Mouse (Mus musculus): ENCODE results near the gene Rnf114.

The Rnf114 gene

GRCm38 (mm10) chr2:167475596-167475995, 16.8 kb upstream of the Rnf114 start:
- DNase-seq (ENCODE audit: low read depth), result no peak

DNA sequence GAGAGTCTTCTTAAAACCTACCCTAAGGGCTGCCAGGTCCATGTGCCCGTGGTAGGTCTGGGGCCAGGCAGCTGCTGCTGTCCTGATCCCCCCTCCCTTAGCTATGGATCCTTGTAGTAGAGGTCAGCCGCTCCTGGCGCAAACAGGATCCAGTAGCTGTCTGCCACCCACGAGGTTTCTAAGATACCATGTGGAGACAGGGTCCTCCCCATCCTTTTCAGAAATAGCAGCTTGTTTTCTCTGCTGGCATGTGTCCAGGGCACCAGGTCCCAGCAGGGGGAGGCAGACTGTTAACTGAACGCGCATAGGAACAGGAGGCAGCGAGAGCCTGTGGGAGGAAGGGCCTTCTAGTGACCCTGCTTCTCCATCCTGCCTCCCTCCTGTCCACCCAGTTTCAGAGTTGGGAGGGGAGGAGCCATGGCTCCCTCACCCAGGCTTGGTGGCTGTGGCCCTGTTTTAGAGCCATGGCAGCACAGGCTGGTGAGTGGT, 16.2 kb upstream of the Rnf114 start:
- no peak for DNase-seq (ENCODE audit: low read depth)

DNA sequence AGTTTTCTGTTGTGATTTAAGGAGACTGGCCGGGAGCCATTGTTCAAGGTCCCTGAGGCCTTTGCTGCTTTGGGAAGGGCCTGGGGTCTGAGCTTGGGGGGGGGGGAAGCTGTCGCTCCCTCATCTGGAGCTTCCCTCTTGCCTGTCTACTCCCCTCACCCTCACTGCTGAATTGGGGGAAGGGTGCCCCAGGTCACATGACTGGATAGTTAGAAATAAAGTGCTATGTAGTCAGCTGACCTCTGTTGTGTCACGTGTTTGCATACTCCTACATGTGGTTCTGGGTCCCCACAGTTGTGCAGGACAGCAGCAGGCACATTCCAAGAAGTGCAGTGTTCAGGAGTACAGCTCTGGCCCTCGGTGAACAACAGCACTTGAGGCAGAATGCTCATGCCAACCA, 15.7 kb upstream of the Rnf114 start:
- no peak for DNase-seq (ENCODE audit: low read depth)

DNA sequence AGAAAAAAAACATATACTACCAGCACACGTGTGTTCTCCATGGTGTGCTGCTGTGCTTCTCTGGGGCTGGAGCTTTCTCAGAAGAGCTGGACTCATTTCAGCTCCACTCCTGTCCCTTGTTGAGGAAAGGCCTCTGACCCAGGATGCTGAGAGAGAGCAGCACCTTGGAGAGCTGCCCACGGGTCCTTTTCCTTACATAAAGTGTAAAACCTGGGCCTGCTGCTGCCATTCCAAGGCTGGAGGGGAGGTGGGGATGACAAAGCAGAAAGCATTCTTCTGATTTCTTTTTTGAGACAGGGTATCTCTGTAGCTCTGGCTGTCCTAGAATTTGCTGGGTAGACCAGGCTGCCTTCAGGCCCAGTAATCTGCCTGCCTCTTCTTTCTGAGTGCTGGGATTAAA, 14.3 kb upstream of the Rnf114 start:
- DNase-seq (ENCODE audit: low read depth), result no peak

GRCm38 (mm10) chr2:167479501-167479900, 12.9 kb upstream of the Rnf114 start:
- no peak for DNase-seq (ENCODE audit: low read depth)

GRCm38 (mm10) chr2:167482681-167483080, 9.8 kb upstream of the Rnf114 start:
- no peak for DNase-seq (ENCODE audit: low read depth)

DNA sequence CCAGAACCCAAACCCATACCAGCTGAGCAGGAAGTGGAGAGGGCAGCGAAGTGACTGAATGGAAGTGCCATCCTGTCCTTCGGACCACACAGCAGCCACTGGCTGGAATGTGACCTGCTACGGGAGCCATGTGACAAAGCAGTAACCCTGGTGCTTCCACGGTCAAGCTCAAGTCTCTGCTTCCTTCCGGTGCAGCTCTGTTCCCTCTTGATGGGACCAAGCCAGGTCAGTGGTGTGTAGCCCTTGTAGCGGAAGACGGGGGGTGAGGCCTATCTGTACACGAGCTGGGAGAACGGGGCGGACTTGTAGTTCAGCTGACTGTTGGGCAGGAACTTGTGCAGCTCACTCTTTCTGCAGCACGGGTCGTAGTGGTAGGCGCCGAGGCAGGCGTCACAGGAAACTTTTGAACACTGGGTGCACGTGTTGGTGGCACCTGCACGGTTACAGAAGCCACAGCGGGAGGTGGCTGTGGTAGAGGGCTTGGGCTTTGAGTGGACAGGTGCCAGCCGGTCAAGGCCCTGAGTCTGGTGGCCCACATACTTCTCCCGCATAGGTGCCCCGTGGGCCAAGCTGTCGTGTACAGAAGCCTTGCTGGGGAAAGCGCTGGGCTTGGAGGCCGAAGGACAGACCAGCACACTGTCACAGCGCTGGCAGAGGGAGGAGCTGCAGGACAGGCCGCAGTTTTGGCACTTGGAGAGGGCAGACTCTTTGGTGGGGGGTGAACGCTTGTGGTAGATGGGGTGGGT, 9.2 kb upstream of the Rnf114 start:
- no peak for DNase-seq (ENCODE audit: low read depth)

DNA sequence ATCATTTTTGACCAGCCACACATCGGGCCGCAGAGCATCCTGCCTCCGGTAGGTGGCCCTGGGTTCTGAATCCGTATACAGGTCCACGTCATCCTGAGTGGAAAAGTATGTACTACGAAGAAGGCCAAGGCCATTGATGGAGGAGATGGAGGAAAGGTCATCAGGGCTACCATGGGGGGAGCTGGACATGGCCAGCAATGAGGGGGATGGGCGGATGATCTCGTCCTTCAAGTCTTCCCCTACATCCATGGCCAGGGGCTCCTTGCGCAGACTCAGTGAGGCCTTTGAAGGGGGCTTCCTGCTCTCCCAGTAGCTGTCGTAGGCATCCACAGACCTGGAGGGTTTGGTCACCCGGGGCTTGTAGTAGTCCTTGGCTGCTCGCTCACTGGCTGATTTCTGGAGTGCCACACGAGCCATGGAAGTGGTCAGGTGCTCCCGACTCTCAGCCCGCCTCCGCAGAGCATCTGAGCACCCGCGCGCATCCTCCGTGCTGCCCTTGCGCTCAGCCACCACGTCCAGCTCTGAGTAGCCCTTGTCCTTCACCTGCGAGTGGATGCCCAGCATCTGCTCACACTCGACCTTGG, 8.5 kb upstream of the Rnf114 start:
- DNase-seq (ENCODE audit: low read depth), result no peak

DNA sequence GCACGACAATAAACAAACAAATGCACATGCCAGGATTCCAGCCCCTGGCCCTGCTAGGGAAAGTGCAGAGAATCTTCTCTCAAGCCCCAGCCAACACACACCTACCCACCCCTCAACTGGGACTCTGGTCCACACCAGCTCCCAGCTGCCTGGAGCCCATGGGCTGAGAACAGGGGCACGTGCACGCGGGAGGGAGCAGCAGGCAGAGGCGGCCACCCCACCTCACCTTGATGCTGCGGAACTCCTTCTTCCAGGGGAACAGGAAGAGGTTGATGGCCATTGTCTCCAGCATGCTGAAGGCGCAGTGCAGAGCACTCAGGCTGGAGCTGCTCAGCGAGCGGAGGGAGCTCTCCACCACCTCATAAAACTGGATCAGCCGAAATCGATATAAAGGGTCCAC, 7.5 kb upstream of the Rnf114 start:
- DNase-seq (ENCODE audit: low read depth), result no peak

- no peak for DNase-seq (ENCODE audit: low read depth)
Observed at GRCm38 (mm10) chr2:167485501-167486377, 6.7 kb upstream of the Rnf114 start.

- DNase-seq (ENCODE audit: low read depth), result no peak
Observed at GRCm38 (mm10) chr2:167486573-167486972, 5.9 kb upstream of the Rnf114 start.

DNA sequence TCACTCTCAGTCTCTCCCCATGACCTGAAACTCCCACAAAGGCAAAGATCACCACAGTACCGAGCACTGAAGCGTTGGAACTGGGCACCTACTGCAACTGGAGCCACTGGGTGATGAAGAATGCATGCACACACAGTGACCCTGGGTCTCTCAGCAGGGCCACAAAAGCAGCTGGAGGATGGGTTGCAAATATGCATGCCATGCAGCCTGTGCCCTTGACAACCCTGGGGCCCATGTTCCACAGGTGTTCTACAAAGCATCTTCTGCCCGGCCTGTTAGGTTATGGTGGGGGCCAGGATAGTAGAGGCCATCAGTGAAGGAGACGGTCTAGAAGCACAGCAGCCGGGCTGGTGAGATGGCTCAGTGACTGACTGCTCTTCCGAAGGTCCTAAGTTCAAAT, 4.9 kb upstream of the Rnf114 start:
- no peak for DNase-seq (ENCODE audit: low read depth)

GRCm38 (mm10) chr2:167487994-167488393, 4.5 kb upstream of the Rnf114 start:
- DNase-seq (ENCODE audit: low read depth), result no peak

- no peak for DNase-seq (ENCODE audit: low read depth)
Observed at GRCm38 (mm10) chr2:167490813-167491525, 1.5 kb upstream of the Rnf114 start.

GRCm38 (mm10) chr2:167492713-167493636, 530 bp downstream of the Rnf114 start, which contains the start of gene Spata2:
TSS of gene Spata2 (minus strand) at chr2:167492887.
- DNase-seq (ENCODE audit: low read depth), result peak; percentile 88

DNA sequence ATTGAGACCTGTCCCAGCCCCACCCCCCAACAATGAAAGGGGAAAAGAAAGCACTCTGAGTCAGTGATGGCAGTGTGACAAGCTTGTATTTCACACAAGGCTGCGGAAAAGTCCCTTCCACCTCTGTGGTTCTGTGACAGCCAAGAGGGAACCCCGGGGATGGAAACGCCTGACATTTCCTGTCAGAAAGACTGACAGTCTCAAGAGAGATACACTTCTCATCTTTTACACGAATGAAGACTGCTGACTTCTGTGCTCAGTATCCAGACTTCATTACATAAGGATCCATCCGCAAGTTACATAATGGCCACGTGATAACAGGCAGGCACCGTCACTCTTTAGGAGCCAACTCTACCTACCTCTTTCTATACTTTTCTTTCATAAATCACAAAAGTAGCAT, 4.0 kb downstream of the Rnf114 start:
- no peak for DNase-seq (ENCODE audit: low read depth)

DNA sequence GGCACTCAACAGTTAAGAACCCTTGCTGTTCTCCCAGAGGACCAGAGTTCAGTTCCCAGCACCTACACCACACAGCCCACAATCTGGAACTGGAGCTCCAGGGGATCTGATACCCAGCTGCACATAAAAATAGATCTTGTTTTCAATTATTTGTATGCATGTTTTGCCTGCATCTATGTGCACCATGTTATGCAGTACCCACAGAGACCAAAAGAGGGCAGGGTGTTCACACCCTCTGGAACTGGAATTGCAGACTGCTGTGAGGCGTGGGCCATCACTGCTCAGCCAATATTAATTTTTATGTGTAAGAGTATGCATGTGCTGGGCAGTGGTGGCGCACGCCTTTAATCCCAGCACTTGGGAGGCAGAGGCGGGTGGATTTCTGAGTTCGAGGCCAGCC, 4.8 kb downstream of the Rnf114 start:
- DNase-seq (ENCODE audit: low read depth), result peak; percentile 73

DNA sequence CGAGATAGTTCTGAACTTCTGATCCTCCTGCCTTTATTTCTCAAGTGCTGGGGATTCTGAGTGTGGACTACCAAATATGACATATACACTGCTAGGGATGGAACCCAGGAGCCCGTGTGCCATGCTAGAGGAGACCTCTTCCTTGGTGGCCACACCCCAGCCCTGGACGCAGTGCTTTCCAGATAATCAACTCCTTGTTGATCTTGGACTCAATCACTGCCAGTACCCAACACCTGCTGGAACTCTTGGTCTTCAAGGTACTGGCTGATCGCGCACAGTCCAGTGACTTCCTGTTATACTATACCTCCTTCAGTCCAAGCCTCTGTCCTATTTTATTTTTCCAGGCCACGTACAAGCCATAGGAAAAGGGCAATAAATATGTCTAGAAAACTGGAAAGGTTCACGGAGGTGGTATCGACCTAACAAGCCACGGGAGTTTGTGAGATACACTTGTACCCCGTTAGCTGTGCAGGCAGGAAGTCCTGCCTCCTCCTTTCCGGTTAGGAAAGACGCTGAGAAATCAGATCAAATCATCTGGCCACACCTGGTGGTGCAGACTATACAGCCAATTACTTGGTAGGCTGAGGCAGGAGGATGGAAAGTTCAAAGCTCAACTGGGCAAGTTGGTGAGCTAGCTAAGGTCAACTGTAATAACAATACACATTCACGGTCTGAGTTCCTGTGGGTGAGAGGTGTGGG, 10.3 kb downstream of the Rnf114 start:
- DNase-seq (ENCODE audit: low read depth), result no peak

GRCm38 (mm10) chr2:167503253-167503895, 10.9 kb downstream of the Rnf114 start:
- DNase-seq (ENCODE audit: low read depth), result peak; percentile 70

DNA sequence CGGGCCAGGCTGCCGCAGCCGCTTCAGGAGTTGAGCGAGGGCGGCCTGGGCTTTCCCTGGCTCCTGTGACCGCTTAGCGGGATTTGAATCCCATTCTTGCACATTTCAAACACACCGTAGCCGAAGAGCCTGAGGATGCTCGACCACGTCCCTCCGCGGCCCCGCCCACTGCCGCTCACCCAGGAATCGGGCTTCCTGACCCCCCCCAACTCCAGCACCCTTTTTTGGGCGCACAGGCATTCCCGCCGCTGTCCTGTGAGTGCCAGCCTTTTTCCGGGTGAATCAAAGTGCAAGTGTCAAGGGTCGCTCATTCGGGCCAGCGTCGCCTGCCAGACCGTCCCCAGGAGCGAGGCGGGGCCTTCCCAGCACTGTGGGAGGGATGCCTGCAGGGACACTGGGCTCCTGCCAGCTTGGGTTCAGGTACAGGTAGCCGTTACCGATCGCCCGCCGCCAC, 11.5 kb downstream of the Rnf114 start:
- no peak for DNase-seq (ENCODE audit: low read depth)

Measured in c-Kit-positive CD71-negative TER-119-negative erythroid progenitor cells, embryonic 14.5 days (primary cell).